ENCODE assay signal across 25 mouse cellular contexts in the genomic region with DNA sequence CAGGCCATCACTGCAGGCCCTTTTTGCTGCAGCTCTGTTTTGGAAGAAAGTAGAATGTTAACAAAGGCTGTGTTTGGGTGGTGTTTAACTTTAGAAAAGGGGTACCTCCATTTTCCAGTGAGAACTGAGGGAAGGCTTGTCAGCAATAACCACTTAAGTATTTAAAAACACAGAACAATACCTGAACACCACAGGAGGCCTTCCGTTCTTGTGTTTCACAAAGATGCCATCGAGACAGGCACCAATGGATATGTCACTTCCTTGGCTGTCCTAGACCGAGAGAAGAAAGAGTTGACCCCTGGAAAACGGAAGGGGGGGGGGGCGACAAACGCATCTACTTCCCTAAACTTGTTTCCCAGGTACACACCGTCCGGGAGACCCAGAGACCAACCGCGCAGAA. TPM values are rescaled to one million over a fixed set of nuclear protein-coding genes. Genes with fewer than 3 reads are reported as not detected.
A peak's percentile ranks its signal among the peaks of the same experiment; 100 is the strongest.
DNase-seq lines count a peak whose midpoint lies in the region; ATAC-seq and TF ChIP-seq lines count a peak whose summit lies in the region.
"Had no signal": no experiment of that assay in that cellular context is flagged by ENCODE, and none has a peak within 500 bp of the region (broad histone marks: within the 10 kb centered on the region; RNA-seq: fewer than 3 reads in every experiment).

No protein-coding gene starts in this region.

- intact Hi-C loops in heart, postnatal 25 days (cut with DNase I), result no loop called here

- H3K36me3 ChIP-seq in ES-E14 (ENCODE audit: control insufficient read depth, insufficient read depth, low read length, poor library complexity, severe bottlenecking), result peaks cover 3% of the 10 kb centered on the region; the same call in 1 of the 2 replicates
- peaks cover 12% of the 10 kb centered on the region for H3K36me3 ChIP-seq in embryonic facial prominence, embryonic 13.5 days

- no peak overlapping the region for H3K4me2 ChIP-seq in embryonic facial prominence, embryonic 13.5 days
- H3K4me2 ChIP-seq: embryonic facial prominence, embryonic 15.5 days; forebrain, embryonic 15.5 days; heart, embryonic 11.5 days; heart, embryonic 15.5 days; hindbrain, embryonic 12.5 days had no signal

- in situ Hi-C loops in ES-E14 (cut with MboI; ENCODE audit: low sequenced_read_pairs in 2 of 2, unreplicated experiment in 2 of 2), result no loop called here

- peaks cover 0 to 6% of the 10 kb centered on the region in 2 experiments; a peak in 1 of 4 replicates for H3K4me1 ChIP-seq in ES-E14 (ENCODE audit: control insufficient read depth in 2 of 2, insufficient read depth in 2 of 2, low read length in 2 of 2, poor library complexity in 1 of 2)
- no peaks in the 10 kb centered on the region for H3K4me1 ChIP-seq in embryonic facial prominence, embryonic 13.5 days
- H3K4me1 ChIP-seq: embryonic facial prominence, embryonic 15.5 days; forebrain, embryonic 15.5 days; heart, embryonic 15.5 days; hindbrain, embryonic 12.5 days had no signal

- WGBS in embryonic facial prominence, embryonic 13.5 days, result 82% methylated on average over 10 of the region's 10 CpGs

- no peaks in the 10 kb centered on the region for H3K27me3 ChIP-seq in embryonic facial prominence, embryonic 13.5 days
- H3K27me3 ChIP-seq: CH12.LX; embryonic facial prominence, embryonic 15.5 days; forebrain, embryonic 15.5 days; heart, embryonic 15.5 days; hindbrain, embryonic 12.5 days had no signal

- H3K9ac ChIP-seq in ES-E14 (ENCODE audit: insufficient read depth, low read depth, low read length, poor library complexity, severe bottlenecking), result no peak overlapping the region
- no peak overlapping the region for H3K9ac ChIP-seq in embryonic facial prominence, embryonic 13.5 days
- H3K9ac ChIP-seq: embryonic facial prominence, embryonic 15.5 days; forebrain, embryonic 15.5 days; heart, embryonic 15.5 days; hindbrain, embryonic 12.5 days had no signal

- TF ChIP-seq CTCF in layer of hippocampus, adult 2 months (conservative IDR thresholded peaks at IDR 0.05), result no peak

- peak overlapping the region; percentile 44 for H3K27ac ChIP-seq in layer of hippocampus, adult 2 months
- no peak overlapping the region for H3K27ac ChIP-seq in ES-E14 (ENCODE audit: insufficient read depth, low read depth, low read length, poor library complexity, severe bottlenecking)
- H3K27ac ChIP-seq in embryonic facial prominence, embryonic 13.5 days, result 0 out of 2 replicates have a peak overlapping the region, but pooled peaks have one; percentile 16
- H3K27ac ChIP-seq: embryonic facial prominence, embryonic 15.5 days; forebrain, embryonic 15.5 days; heart, adult 2 months; heart, embryonic 15.5 days; hindbrain, embryonic 12.5 days had no signal

- no peak for DNase-seq in layer of hippocampus, adult 2 months (ENCODE audit: low spot score in 2 of 2)
- DNase-seq in layer of hippocampus, postnatal 25 days (ENCODE audit: extremely low spot score in 1 of 2, low spot score in 1 of 2), result no peak
- peak; percentile 24 for DNase-seq in ES-E14 (ENCODE audit: low read depth, low spot score)
- no peak for DNase-seq in urinary bladder, postnatal 10 days (ENCODE audit: low spot score)
- no peak for DNase-seq in heart, postnatal 25 days (ENCODE audit: low spot score)
- no peak for DNase-seq in layer of hippocampus, adult 9-11 months
- DNase-seq: adrenal gland, adult 2 months; adrenal gland, postnatal 36 days; cerebellum, adult 11 months; cerebellum, adult 8-10 months; cerebellum, postnatal 14 days; heart, adult 2 months; heart, postnatal 36 days had no signal

- no peaks in the 10 kb centered on the region for H3K9me3 ChIP-seq in ES-E14 (ENCODE audit: control insufficient read depth, insufficient read depth, low read depth, low read length)
- no peaks in the 10 kb centered on the region for H3K9me3 ChIP-seq in embryonic facial prominence, embryonic 13.5 days
- H3K9me3 ChIP-seq: embryonic facial prominence, embryonic 15.5 days; forebrain, embryonic 15.5 days; heart, embryonic 15.5 days; hindbrain, embryonic 12.5 days had no signal

- ATAC-seq in embryonic facial prominence, embryonic 13.5 days (ENCODE audit: insufficient number of reproducible peaks, insufficient read depth, low FRiP score, low TSS enrichment, low read depth), result no peak
- ATAC-seq in megakaryocyte, adult 5-6 weeks (ENCODE audit: poor library complexity, severe bottlenecking), result peak; percentile 33
- ATAC-seq: forebrain, embryonic 15.5 days; hindbrain, embryonic 16.5 days; inflammation-experienced regulatory T-cells, adult 6 months; intestine, postnatal 0 days had no signal

- H3K4me3 ChIP-seq in layer of hippocampus, adult 2 months, result no peak overlapping the region
- no peak overlapping the region for H3K4me3 ChIP-seq in ES-E14 (ENCODE audit: insufficient read depth in 1 of 2, low read depth in 1 of 2, low read length in 2 of 2, poor library complexity in 1 of 2, severe bottlenecking in 1 of 2)
- no peak overlapping the region for H3K4me3 ChIP-seq in embryonic facial prominence, embryonic 13.5 days
- H3K4me3 ChIP-seq: embryonic facial prominence, embryonic 15.5 days; erythroblast, embryonic 14.5 days; forebrain, embryonic 15.5 days; heart, adult 2 months; heart, embryonic 15.5 days; hindbrain, embryonic 12.5 days had no signal

TF ChIP-seq in ES-E14, 5 proteins besides CTCF, POLR2A, EP300 and RAD21:
- TF ChIP-seq CHD2 (IDR thresholded peaks at IDR 0.05; ENCODE audit: low read depth, low read length), result no peak
- no peak for TF ChIP-seq HCFC1 (IDR thresholded peaks at IDR 0.05; ENCODE audit: borderline replicate concordance, insufficient read depth, low read length)
- no peak for TF ChIP-seq ZC3H11A (IDR thresholded peaks at IDR 0.05; ENCODE audit: borderline replicate concordance, low read depth, low read length)
- no peak for TF ChIP-seq ZNF384 (IDR thresholded peaks at IDR 0.05; ENCODE audit: low read depth, low read length)
- TF ChIP-seq MAFK (IDR thresholded peaks at IDR 0.05; ENCODE audit: insufficient read depth, low read depth, low read length), result no peak

RNA-seq across cellular contexts. Expression of a gene that starts 33.2 kb away (rescaled TPM):
- 1 to 10 TPM; 6.9 to 9.0 TPM for total RNA-seq in layer of hippocampus, adult 2 months (2021)
- total RNA-seq in layer of hippocampus, postnatal 25 days (2021), result 1 to 10 TPM; 7.8 to 7.9 TPM
- 9.1 and 10.4 TPM in 2 replicates for total RNA-seq in ES-E14 (2012; rRNA removed)
- polyA plus RNA-seq in embryonic facial prominence, embryonic 13.5 days (2015; fragmentation: Nextera tagmentation; extraction: Ambion mirVana), result 5.4 and 6.4 TPM in 2 replicates
- total RNA-seq in megakaryocyte, adult 5-6 weeks (2015), result 1.7 and 2.7 TPM in 2 replicates
- 1.1 and 1.6 TPM in 2 replicates for total RNA-seq in megakaryocyte, adult 5-6 weeks (2017)
- total RNA-seq in heart, postnatal 25 days (2021), result 10 to 100 TPM; 29.6 to 31.6 TPM
- polyA plus RNA-seq: erythroblast, embryonic 14.5 days had no signal

RNA-seq across cellular contexts. Expression of a gene that starts 42.8 kb away (rescaled TPM):
- total RNA-seq in layer of hippocampus, adult 2 months (2021), result 100 to 1,000 TPM; 100 to 101 TPM
- total RNA-seq in layer of hippocampus, postnatal 25 days (2021), result 100 to 1,000 TPM in 1 of 2 experiments, 10 to 100 TPM in 1; 86.0 to 101 TPM
- 55.6 and 65.6 TPM in 2 replicates for total RNA-seq in ES-E14 (2012; rRNA removed)
- 133 and 135 TPM in 2 replicates for polyA plus RNA-seq in embryonic facial prominence, embryonic 13.5 days (2015; fragmentation: Nextera tagmentation; extraction: Ambion mirVana)
- total RNA-seq in megakaryocyte, adult 5-6 weeks (2015), result 102 and 119 TPM in 2 replicates
- 55.7 and 57.8 TPM in 2 replicates for total RNA-seq in megakaryocyte, adult 5-6 weeks (2017)
- total RNA-seq in heart, postnatal 25 days (2021), result 10 to 100 TPM; 61.4 to 62.6 TPM
